Mouse (Mus musculus) frontal cortex, postnatal 36 days (tissue): ENCODE results near the gene Klhl3.
"Not testable (repeated sequence)": the region's sequence is repeated elsewhere in the genome, so short reads cannot be mapped to it uniquely, and the experiment has no call there.

ENCODE experiments used
- DNase-seq, 2 experiments: peaks; one replicate each; pipeline ENCODE4 v3.0.0; 2022; ENCODE audit warnings: low spot score in 2 of 2

Gene Klhl3

GRCm38 (mm10) chr13:58113061-58113900, at the start of gene Klhl3:
Gene Klhl3 (minus strand): TSS chr13:58113592.
- DNase-seq = peak; percentile 86 to 88

GRCm38 (mm10) chr13:58160761-58161160, 47.4 kb upstream of the Klhl3 start:
- DNase-seq = no peak

DNA sequence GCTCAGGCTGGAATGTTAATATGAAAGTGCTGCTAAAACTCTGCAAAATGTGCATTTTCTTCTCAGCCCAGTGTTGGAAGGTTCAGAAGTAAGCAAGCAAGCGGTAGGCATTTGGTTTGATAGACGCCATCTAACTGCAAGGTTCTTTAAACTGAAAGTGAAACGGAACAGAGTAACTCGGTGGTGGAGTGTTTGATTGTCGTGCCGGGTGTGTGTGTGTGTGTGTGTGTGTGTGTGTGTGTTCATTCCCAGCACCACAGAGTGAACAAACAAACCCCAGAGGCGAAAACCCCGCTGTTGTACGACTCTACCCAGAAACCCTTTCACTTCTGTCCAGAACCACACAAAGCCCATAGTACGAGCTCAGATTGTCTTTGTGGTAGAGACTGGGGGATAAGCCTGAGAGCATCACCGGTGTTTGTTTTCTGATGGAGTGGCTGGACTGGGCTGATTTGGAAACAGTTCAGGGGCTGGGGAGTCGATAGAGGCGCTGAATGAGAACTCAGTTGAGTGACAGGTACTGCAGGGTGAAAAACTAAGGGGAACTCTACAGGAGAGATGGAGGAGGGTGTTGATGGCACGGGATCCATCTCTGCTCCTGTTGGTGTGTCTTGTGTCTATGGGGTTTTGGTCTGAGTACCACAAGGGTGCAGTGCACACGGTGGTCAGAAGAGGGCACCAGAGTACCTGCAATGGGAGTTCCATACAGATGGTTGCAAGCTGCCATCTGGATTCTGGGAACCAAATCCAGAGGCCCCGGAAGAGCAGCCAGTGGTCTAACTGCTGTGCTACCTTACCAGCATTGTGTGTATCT, 44.9 kb upstream of the Klhl3 start:
- DNase-seq = peak; percentile 83 to 91

GRCm38 (mm10) chr13:58157447-58158098, 44.2 kb upstream of the Klhl3 start, which contains the start of gene Idnk:
Gene Idnk (plus strand): TSS chr13:58157649.
- peak; percentile 78 to 81 for DNase-seq

GRCm38 (mm10) chr13:58157036-58157435, 43.6 kb upstream of the Klhl3 start:
- DNase-seq = peak; percentile 13 to 21

DNA sequence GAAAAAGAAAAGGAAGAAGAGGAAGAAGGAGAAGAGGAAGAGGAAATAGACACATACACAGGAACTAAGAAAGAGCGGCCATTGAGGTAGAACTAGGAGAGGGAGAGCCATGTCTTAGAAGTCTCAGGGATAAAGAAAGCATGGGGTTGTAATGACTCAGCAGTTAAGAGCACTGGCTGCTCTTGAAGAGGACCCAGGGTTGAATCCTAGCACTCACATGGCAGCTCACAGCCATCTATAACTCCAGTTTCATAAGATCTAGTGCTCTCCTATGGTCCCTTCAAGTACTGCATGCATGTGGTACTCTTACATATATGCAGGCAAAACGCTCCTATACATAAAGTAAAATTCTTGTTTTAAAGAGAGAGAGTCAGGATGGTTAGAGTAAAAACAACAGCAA, 42.6 kb upstream of the Klhl3 start:
- no peak for DNase-seq

GRCm38 (mm10) chr13:58150442-58150841, 37.0 kb upstream of the Klhl3 start:
- no peak for DNase-seq

DNA sequence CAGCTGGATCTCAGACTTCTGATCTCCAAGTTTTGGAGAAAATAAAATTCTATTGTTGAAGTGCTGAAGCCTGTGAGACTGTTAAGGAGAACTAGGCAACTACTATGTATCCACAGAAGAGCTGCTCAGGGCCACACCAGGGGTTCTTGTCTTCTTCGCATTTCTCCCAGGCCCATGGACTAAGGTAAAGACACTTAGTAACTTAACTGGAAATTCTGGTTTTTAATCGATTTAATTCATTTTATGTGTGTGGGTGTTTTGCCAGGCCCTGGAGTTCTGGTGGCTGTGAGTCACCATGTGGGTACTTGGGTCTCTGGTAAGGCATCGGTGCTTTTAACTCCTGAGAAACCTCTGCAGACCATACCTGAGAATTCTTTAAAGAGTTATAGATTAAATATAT, 36.2 kb upstream of the Klhl3 start:
- no peak for DNase-seq

DNA sequence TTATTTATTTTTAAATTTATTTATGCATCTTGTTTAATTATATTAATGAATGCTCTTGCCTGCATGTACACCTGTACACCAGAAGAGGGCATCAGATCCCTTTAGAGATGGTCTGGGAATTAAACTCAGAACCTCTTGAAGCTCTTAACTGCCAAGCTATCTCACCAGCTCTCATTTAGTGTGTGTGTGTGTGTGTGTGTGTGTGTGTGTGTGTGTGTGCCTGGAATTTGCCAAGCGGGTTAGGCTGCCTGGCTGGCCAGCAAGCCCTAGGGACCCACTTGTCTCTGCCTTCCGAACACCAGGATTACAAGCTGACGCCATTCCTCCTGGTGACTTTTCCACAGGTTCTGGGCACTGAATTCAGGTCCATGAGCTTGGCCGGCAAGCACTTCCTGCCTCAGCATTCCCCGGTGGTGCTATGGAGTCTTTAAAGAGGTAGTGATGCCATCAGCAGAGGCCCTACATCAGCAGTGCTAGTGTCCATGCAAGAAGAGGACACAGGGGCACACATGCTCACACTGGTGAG, 35.7 kb upstream of the Klhl3 start:
- DNase-seq = no peak

- DNase-seq = peak; percentile 23 to 51
Observed at GRCm38 (mm10) chr13:58148256-58148831, 35.0 kb upstream of the Klhl3 start.

- DNase-seq = no peak
Observed at GRCm38 (mm10) chr13:58147760-58148159, 34.4 kb upstream of the Klhl3 start.

DNA sequence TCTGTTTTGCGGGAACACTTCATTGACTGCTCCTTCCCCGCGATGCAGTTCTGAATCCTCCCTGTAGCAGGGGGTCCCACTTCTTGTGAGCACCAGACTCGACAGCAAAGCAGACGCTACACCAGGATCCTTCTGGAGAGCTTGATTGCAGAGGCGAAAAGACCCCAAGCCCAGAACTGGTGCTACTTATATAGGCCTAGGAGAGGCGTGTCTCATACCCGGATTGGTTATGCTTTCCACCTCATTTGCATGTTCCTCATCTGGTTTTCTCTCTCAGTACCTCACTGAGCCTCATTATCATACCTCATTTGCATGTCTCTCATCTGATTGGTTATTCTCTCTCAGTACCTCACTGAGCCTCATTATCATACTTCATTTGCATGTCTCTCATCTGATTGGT, 33.2 kb upstream of the Klhl3 start:
- not testable (repeated sequence) for DNase-seq

DNA sequence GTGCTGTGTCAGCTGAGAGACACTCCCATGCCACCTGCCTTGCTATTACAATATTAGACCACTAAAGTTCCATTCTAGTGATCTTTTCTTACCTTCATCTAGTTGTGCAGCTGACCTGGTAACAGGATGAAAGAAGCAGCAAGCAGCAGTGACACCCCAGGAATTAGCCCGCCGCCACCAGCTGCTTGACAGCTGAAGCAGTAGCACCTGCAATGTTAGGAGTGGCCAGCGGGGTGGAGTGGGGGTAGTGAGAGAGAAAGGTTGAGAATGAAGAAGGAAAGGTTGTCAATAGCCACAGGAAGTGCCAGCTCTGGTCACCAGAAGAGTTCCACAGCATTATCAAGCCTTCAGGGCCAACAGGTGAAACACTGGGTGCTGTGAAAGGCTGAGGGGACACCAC, 18.3 kb upstream of the Klhl3 start:
- DNase-seq = no peak

DNA sequence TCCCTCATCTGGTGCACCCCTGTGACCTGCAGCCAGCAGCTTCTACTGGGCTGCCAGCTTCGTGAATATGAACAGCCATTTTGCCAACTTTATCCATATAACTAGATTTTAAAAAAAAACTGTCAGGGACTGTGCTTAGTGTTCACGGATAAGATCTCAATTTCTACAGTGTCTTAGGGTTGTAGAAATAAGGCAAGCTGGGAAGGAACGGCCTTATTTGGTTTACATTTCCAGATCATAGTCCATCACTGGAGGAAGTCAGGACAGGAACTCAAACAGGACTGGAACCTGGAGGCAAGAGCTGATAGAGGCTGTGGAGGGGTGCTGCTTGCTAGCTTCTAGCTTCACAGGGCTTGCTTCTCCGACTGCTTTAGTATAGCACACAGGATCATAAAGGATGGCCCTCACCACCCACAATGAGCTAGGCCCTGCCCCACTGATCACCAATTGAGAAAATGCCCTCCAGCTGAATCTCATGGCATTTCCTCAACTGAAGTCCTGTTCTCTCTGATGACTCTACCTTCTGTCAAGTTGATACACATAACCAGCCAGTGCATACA, 16.4 kb upstream of the Klhl3 start:
- no peak for DNase-seq

GRCm38 (mm10) chr13:58128768-58129671, 15.6 kb upstream of the Klhl3 start:
- DNase-seq = peak; percentile 96

DNA sequence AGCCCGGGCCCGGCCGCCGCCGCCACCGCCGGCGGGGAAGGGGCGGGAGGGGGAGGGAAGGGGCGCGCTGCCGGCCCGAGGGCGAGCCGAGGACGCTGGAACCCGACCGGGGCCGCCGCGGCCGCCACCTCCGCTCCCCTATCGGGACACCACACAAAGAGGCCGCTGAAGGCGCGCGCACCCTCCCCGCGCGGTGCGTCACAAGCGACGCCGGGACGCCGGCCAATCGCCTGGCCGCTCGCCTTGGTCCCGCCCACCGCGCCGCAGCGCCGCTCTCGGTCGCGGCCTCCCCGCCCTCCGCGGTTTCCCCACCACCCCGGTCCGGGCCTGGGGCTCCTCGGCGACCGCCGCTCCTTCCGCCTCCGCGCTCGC, 15.0 kb upstream of the Klhl3 start, which contains the start of gene Hnrnpa0:
Gene Hnrnpa0, minus strand, starts transcription at position 161 of the 372 bp plus-strand sequence.
- peak; percentile 94 to 95 for DNase-seq

- DNase-seq = peak; percentile 74 to 77
Observed at GRCm38 (mm10) chr13:58127766-58128361, 14.5 kb upstream of the Klhl3 start.

- no peak for DNase-seq
Observed at GRCm38 (mm10) chr13:58126862-58127765, 13.7 kb upstream of the Klhl3 start.

DNA sequence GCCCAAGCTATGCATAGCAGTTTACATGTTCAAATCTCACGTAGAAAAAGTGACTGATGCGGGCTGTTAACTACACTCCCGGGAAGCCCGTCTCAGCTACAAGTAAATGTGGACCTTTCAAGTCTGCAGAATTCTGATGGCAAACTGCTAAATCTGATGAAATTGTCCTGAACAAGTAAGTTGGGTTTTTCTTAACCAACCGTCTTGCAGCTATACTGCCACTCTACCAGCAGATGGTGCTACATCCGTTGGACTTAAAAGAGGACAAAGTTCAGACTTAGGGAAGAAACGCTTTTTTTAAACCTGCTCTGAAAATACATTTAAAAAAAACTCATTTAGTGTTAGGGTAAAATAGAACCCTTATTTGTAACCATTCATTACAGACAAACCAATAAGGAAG, 12.7 kb upstream of the Klhl3 start:
- DNase-seq = no peak
